Mouse (Mus musculus): ENCODE results near the gene Ankrd37.

Gene Ankrd37

GRCm38 (mm10) chr8:46005596-46005995 lies at the start of gene Ankrd37:
Ankrd37 (minus strand) TSS chr8:46005707.
- no peak for DNase-seq (ENCODE audit: low read depth, low spot score)

- DNase-seq (ENCODE audit: low read depth, low spot score) = no peak
Measured at GRCm38 (mm10) chr8:46040260-46040659, 34.8 kb upstream of the Ankrd37 start.

GRCm38 (mm10) chr8:46039666-46040065 lies 34.2 kb upstream of the Ankrd37 start:
- no peak for DNase-seq (ENCODE audit: low read depth, low spot score)

GRCm38 (mm10) chr8:46036217-46036616 lies 30.7 kb upstream of the Ankrd37 start:
- DNase-seq (ENCODE audit: low read depth, low spot score) = no peak

GRCm38 (mm10) chr8:46024392-46024791 lies 18.9 kb upstream of the Ankrd37 start:
- DNase-seq (ENCODE audit: low read depth, low spot score) = no peak

- DNase-seq (ENCODE audit: low read depth, low spot score) = no peak
Measured at GRCm38 (mm10) chr8:46022758-46023157, 17.3 kb upstream of the Ankrd37 start.

GRCm38 (mm10) chr8:46022203-46022602 lies 16.7 kb upstream of the Ankrd37 start:
- no peak for DNase-seq (ENCODE audit: low read depth, low spot score)

- no peak for DNase-seq (ENCODE audit: low read depth, low spot score)
Measured at GRCm38 (mm10) chr8:46010746-46011680, 5.5 kb upstream of the Ankrd37 start.

- DNase-seq (ENCODE audit: low read depth, low spot score) = no peak
Measured at GRCm38 (mm10) chr8:46010306-46010705, 4.8 kb upstream of the Ankrd37 start.

GRCm38 (mm10) chr8:46007050-46007672 lies 1.7 kb upstream of the Ankrd37 start:
- DNase-seq (ENCODE audit: low read depth, low spot score) = no peak

GRCm38 (mm10) chr8:45999784-46000705 lies 5.5 kb downstream of the Ankrd37 start:
- peak; percentile 91 for DNase-seq (ENCODE audit: low read depth, low spot score)

GRCm38 (mm10) chr8:45999138-45999783 lies 6.2 kb downstream of the Ankrd37 start, which contains the start of gene Lrp2bp:
Lrp2bp (plus strand) TSS chr8:45999303.
- no peak for DNase-seq (ENCODE audit: low read depth, low spot score)

- DNase-seq (ENCODE audit: low read depth, low spot score) = no peak
Measured at GRCm38 (mm10) chr8:45998228-45998627, 7.3 kb downstream of the Ankrd37 start.

- DNase-seq (ENCODE audit: low read depth, low spot score) = no peak
Measured at GRCm38 (mm10) chr8:45995576-45995975, 9.9 kb downstream of the Ankrd37 start.

GRCm38 (mm10) chr8:45994111-45994510 lies 11.4 kb downstream of the Ankrd37 start:
- DNase-seq (ENCODE audit: low read depth, low spot score) = no peak

- DNase-seq (ENCODE audit: low read depth, low spot score) = no peak
Measured at GRCm38 (mm10) chr8:45990631-45991310, 14.7 kb downstream of the Ankrd37 start.

GRCm38 (mm10) chr8:45988189-45988588 lies 17.3 kb downstream of the Ankrd37 start:
- DNase-seq (ENCODE audit: low read depth, low spot score) = no peak

GRCm38 (mm10) chr8:45986665-45987064 lies 18.8 kb downstream of the Ankrd37 start:
- no peak for DNase-seq (ENCODE audit: low read depth, low spot score)

GRCm38 (mm10) chr8:45975837-45976468 lies 29.6 kb downstream of the Ankrd37 start:
- no peak for DNase-seq (ENCODE audit: low read depth, low spot score)
